Mouse (Mus musculus) hindbrain, embryonic 13.5 days (tissue): ENCODE measurements at regions not wholly inside any gene's neighbourhood (a gene's known extent, or its start where the extent isn't known, plus 50 kb on each side); places are given as distances from the start of the nearest gene placed in this dataset.
A peak's percentile ranks its signal among the peaks of the same experiment; 100 is the strongest.
"Not testable (repeated sequence)": the region's sequence is repeated elsewhere in the genome, so short reads cannot be mapped to it uniquely, and the experiment has no call there.

ENCODE experiments used
- ATAC-seq: fragments of 200-750 bp; cut with Nextera tagmentation; 2 replicates; pipeline ENCODE4 v1.8.0; 2017; ENCODE audit warnings: moderate TSS enrichment; ENCODE audit not compliant: low FRiP score
- H3K27ac ChIP-seq: fragments of 300-500 bp; sonication (generic); 2 replicates; pipeline ENCODE4 v1.5.1; 2015; ENCODE audit warnings: inconsistent platforms, mild to moderate bottlenecking, moderate library complexity
- H3K27me3 ChIP-seq: fragments of 300-500 bp; sonication (generic); 2 replicates; pipeline ENCODE4 v1.6.1; 2015; ENCODE audit warnings: mild to moderate bottlenecking, inconsistent platforms
- H3K36me3 ChIP-seq: fragments of 300-500 bp; sonication (generic); 2 replicates; pipeline ENCODE4 v1.6.1; 2015; ENCODE audit warnings: mild to moderate bottlenecking, inconsistent platforms
- H3K4me1 ChIP-seq: fragments of 300-500 bp; sonication (generic); replicated peaks from 2 replicates; pipeline ENCODE4 v1.6.1; 2015; ENCODE audit warnings: inconsistent platforms
- H3K4me2 ChIP-seq: fragments of 300-500 bp; sonication (generic); 2 replicates; pipeline ENCODE4 v1.6.1; 2015; ENCODE audit warnings: inconsistent platforms, mild to moderate bottlenecking, moderate library complexity
- H3K4me3 ChIP-seq: fragments of 300-500 bp; sonication (generic); 2 replicates; pipeline ENCODE4 v1.5.1; 2015; ENCODE audit warnings: mild to moderate bottlenecking, inconsistent platforms
- H3K9ac ChIP-seq: fragments of 300-500 bp; sonication (generic); 2 replicates; pipeline ENCODE4 v1.6.1; 2015; ENCODE audit warnings: mild to moderate bottlenecking, inconsistent platforms
- H3K9me3 ChIP-seq: fragments of 300-500 bp; sonication (generic); 2 replicates; pipeline ENCODE4 v1.6.1; 2016; ENCODE audit warnings: inconsistent platforms
- WGBS: fragments of 180-500 bp; shearing (Covaris S2); methylation state at CpG from one replicate; pipeline ENCODE4 v1.1.7; 2015; 5-methylcytosine and 5-hydroxymethylcytosine counted together

GRCm38 (mm10) chr10:118046328-118046727 is 95.3 kb upstream of the Mdm1 start:
- H3K9me3 ChIP-seq, result no peaks in the 10 kb centered on the region
- 74% methylated on average over 4 of the region's 4 CpGs for WGBS

GRCm38 (mm10) chr10:118046831-118047230 is 94.8 kb upstream of the Mdm1 start:
- no peaks in the 10 kb centered on the region for H3K9me3 ChIP-seq
- peaks cover 6% of the 10 kb centered on the region; the same call in 1 of the 2 replicates for H3K4me1 ChIP-seq

More at GRCm38 (mm10) chr10:118046328-118046727, 95.3 kb upstream of the Mdm1 start:
- no peaks in the 10 kb centered on the region for H3K36me3 ChIP-seq
- H3K4me3 ChIP-seq, result no peak overlapping the region
- no peak overlapping the region for H3K4me2 ChIP-seq
- no peak overlapping the region for H3K9ac ChIP-seq
- peaks cover 6% of the 10 kb centered on the region; the same call in 1 of the 2 replicates for H3K4me1 ChIP-seq
- H3K27me3 ChIP-seq, result no peaks in the 10 kb centered on the region
- no peak for ATAC-seq
- no peak overlapping the region for H3K27ac ChIP-seq

GRCm38 (mm10) chr10:118049330-118049729 is 92.3 kb upstream of the Mdm1 start:
- H3K9ac ChIP-seq, result no peak overlapping the region
- no peak for ATAC-seq
- H3K4me2 ChIP-seq, result no peak overlapping the region
- H3K9me3 ChIP-seq, result peaks cover 4% of the 10 kb centered on the region; the same call in 1 of the 2 replicates
- H3K27me3 ChIP-seq, result no peaks in the 10 kb centered on the region
- no peaks in the 10 kb centered on the region for H3K36me3 ChIP-seq
- H3K27ac ChIP-seq, result no peak overlapping the region
- no peak overlapping the region for H3K4me3 ChIP-seq
- peaks cover 6% of the 10 kb centered on the region; the same call in 1 of the 2 replicates for H3K4me1 ChIP-seq
- 92% methylated on average over 10 of the region's 10 CpGs for WGBS

More at GRCm38 (mm10) chr10:118046831-118047230, 94.8 kb upstream of the Mdm1 start:
- ATAC-seq, result no peak
- Histone ChIP-seq H3K27me3 (no peaks in the 10 kb centered on the region), H3K36me3 (no peaks in the 10 kb centered on the region), H3K9ac (no peak overlapping the region), H3K4me3 (no peak overlapping the region), H3K4me2 (no peak overlapping the region), H3K27ac (no peak overlapping the region)
- 81% methylated on average over 1 of the region's 1 CpGs for WGBS

GRCm38 (mm10) chr10:118050152-118050641 is 91.4 kb upstream of the Mdm1 start:
- H3K4me3 ChIP-seq, result no peak overlapping the region
- H3K4me2 ChIP-seq, result no peak overlapping the region
- H3K4me1 ChIP-seq, result 0 out of 2 replicates have a peak, but pooled peaks cover under 1% of the 10 kb centered on the region
- H3K27ac ChIP-seq, result no peak overlapping the region
- WGBS, result 87% methylated on average over 5 of the region's 5 CpGs
- H3K27me3 ChIP-seq, result no peaks in the 10 kb centered on the region
- no peak for ATAC-seq
- no peaks in the 10 kb centered on the region for H3K36me3 ChIP-seq
- H3K9me3 ChIP-seq, result peaks cover 4% of the 10 kb centered on the region; the same call in 1 of the 2 replicates
- no peak overlapping the region for H3K9ac ChIP-seq

- peaks cover 4% of the 10 kb centered on the region; the same call in 1 of the 2 replicates for H3K9me3 ChIP-seq
- H3K4me1 ChIP-seq, result peaks cover 12% of the 10 kb centered on the region
- no peak overlapping the region for H3K4me3 ChIP-seq
- 85% methylated on average over 11 of the region's 11 CpGs for WGBS
- no peaks in the 10 kb centered on the region for H3K36me3 ChIP-seq
- H3K9ac ChIP-seq, result no peak overlapping the region
- no peak overlapping the region for H3K27ac ChIP-seq
- ATAC-seq, result no peak
- no peaks in the 10 kb centered on the region for H3K27me3 ChIP-seq
- H3K4me2 ChIP-seq, result no peak overlapping the region
Observed at GRCm38 (mm10) chr10:118052042-118052441, 89.6 kb upstream of the Mdm1 start.

- Histone ChIP-seq H3K9me3 (peaks cover 4% of the 10 kb centered on the region; the same call in 1 of the 2 replicates), H3K4me2 (no peak overlapping the region), H3K27ac (no peak overlapping the region), H3K9ac (no peak overlapping the region), H3K27me3 (no peaks in the 10 kb centered on the region), H3K36me3 (no peaks in the 10 kb centered on the region), H3K4me3 (no peak overlapping the region), H3K4me1 (peaks cover 16% of the 10 kb centered on the region)
- ATAC-seq, result no peak
- WGBS, result 87% methylated on average over 12 of the region's 12 CpGs
Observed at GRCm38 (mm10) chr10:118052477-118052876, 89.1 kb upstream of the Mdm1 start.

GRCm38 (mm10) chr10:118053037-118053436 is 88.6 kb upstream of the Mdm1 start:
- ATAC-seq, result no peak
- Histone ChIP-seq H3K4me3 (no peak overlapping the region), H3K27ac (no peak overlapping the region), H3K4me1 (peaks cover 21% of the 10 kb centered on the region), H3K27me3 (no peaks in the 10 kb centered on the region), H3K36me3 (no peaks in the 10 kb centered on the region), H3K9ac (no peak overlapping the region), H3K4me2 (no peak overlapping the region), H3K9me3 (peaks cover 4% of the 10 kb centered on the region; the same call in 1 of the 2 replicates)
- 92% methylated on average over 5 of the region's 5 CpGs for WGBS

- WGBS, result 30% methylated on average over 9 of the region's 9 CpGs
- peak overlapping the region; percentile 31 for H3K4me2 ChIP-seq
- no peak overlapping the region for H3K9ac ChIP-seq
- H3K4me1 ChIP-seq, result peaks cover 21% of the 10 kb centered on the region
- peak; percentile 54 for ATAC-seq
- H3K27me3 ChIP-seq, result no peaks in the 10 kb centered on the region
- no peaks in the 10 kb centered on the region for H3K36me3 ChIP-seq
- no peak overlapping the region for H3K4me3 ChIP-seq
- peaks cover 4% of the 10 kb centered on the region; the same call in 1 of the 2 replicates for H3K9me3 ChIP-seq
- H3K27ac ChIP-seq, result peak overlapping the region; percentile 78
Observed at GRCm38 (mm10) chr10:118056789-118057271, 84.8 kb upstream of the Mdm1 start.

GRCm38 (mm10) chr10:118057516-118057915 is 84.1 kb upstream of the Mdm1 start:
- ATAC-seq, result no peak
- Histone ChIP-seq H3K4me3 (no peak overlapping the region), H3K27ac (peak overlapping the region; percentile 78), H3K27me3 (no peaks in the 10 kb centered on the region), H3K4me2 (no peak overlapping the region), H3K9me3 (peaks cover 4% of the 10 kb centered on the region; the same call in 1 of the 2 replicates), H3K9ac (no peak overlapping the region), H3K4me1 (peaks cover 21% of the 10 kb centered on the region), H3K36me3 (no peaks in the 10 kb centered on the region)
- 81% methylated on average over 3 of the region's 3 CpGs for WGBS

GRCm38 (mm10) chr10:118064816-118065216 is 76.8 kb upstream of the Mdm1 start:
- Histone ChIP-seq H3K27ac (no peak overlapping the region), H3K27me3 (no peaks in the 10 kb centered on the region), H3K4me2 (no peak overlapping the region), H3K36me3 (no peaks in the 10 kb centered on the region), H3K4me1 (no peaks in the 10 kb centered on the region), H3K9me3 (no peaks in the 10 kb centered on the region), H3K4me3 (no peak overlapping the region), H3K9ac (no peak overlapping the region)
- no peak for ATAC-seq
- WGBS, result 70% methylated on average over 7 of the region's 7 CpGs

- H3K9ac ChIP-seq, H3K4me3 ChIP-seq, H3K27me3 ChIP-seq, H3K36me3 ChIP-seq, H3K4me2 ChIP-seq, H3K27ac ChIP-seq, H3K4me1 ChIP-seq, ATAC-seq: not testable (repeated sequence)
- H3K9me3 ChIP-seq, result peaks cover 18% of the 10 kb centered on the region; the same call in 1 of the 2 replicates
- WGBS, result 97% methylated on average over 9 of the region's 11 CpGs
Observed at GRCm38 (mm10) chr10:118076341-118076740, 65.3 kb upstream of the Mdm1 start.

GRCm38 (mm10) chr10:118081636-118082166 is 59.9 kb upstream of the Mdm1 start:
- H3K9me3 ChIP-seq, result peaks cover 18% of the 10 kb centered on the region; the same call in 1 of the 2 replicates
- no peaks in the 10 kb centered on the region for H3K4me1 ChIP-seq
- WGBS, result 89% methylated on average over 5 of the region's 5 CpGs
- no peaks in the 10 kb centered on the region for H3K27me3 ChIP-seq
- ATAC-seq, result no peak
- H3K36me3 ChIP-seq, result no peaks in the 10 kb centered on the region
- H3K4me2 ChIP-seq, result no peak overlapping the region
- no peak overlapping the region for H3K27ac ChIP-seq
- no peak overlapping the region for H3K4me3 ChIP-seq
- no peak overlapping the region for H3K9ac ChIP-seq
